Mouse (Mus musculus) bone marrow macrophage, adult 2 months (primary cell): Measurements from ENCODE around the gene Atxn10.

Source experiments
- CTCF ChIP-seq: IDR thresholded peaks from 2 replicates; pipeline ENCODE4 v1.5.1; 2012; ENCODE audit warnings: low read depth, mild to moderate bottlenecking, low read length, moderate library complexity
- POLR2A ChIP-seq: IDR thresholded peaks from 2 replicates; pipeline ENCODE4 v1.6.1; 2012; ENCODE audit warnings: mild to moderate bottlenecking, low read depth, low read length, borderline replicate concordance

- TF ChIP-seq CTCF (no peak), POLR2A (no peak)
Measured at GRCm38 (mm10) chr15:85347058-85347700, 11.1 kb downstream of the Atxn10 start.
